Comparison of ENCODE assay signal across 9 mouse cellular contexts in the genomic region with DNA sequence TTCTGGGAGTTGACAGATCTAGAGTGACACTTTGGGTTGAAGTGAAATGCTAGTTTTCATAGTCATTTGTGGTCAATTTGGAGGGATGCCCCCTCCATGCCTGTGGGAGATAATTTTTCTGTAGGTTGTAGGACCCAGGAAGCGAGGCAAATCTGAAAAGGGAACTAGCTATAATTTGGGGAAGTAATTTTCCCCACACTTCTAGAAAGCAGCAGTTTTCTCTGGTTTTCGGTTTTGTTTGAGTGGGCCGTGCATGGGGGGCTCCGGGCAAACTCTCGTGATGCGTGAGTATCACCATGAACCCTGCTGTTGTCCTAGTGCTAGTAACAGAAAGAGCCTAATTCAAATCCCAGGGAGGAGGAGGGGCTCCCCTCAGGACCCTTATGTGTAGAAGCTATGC. TPM values are rescaled to one million over a fixed set of nuclear protein-coding genes. Genes with fewer than 3 reads are reported as not detected.
DNase-seq lines count a peak whose midpoint lies in the region; ATAC-seq and TF ChIP-seq lines count a peak whose summit lies in the region.
"Had no signal": no experiment of that assay in that cellular context is flagged by ENCODE, and none has a peak within 500 bp of the region (broad histone marks: within the 10 kb centered on the region; RNA-seq: fewer than 3 reads in every experiment).

No protein-coding gene starts in this region.

- 0 out of 2 replicates have a peak overlapping the region, but pooled peaks have one; percentile 12 for H3K27ac ChIP-seq in cerebellum, adult 2 months (ENCODE audit: insufficient read depth, low read length)
- H3K27ac ChIP-seq in cortical plate, adult 2 months (ENCODE audit: insufficient read depth, low read length), result peak overlapping the region; percentile 63
- peak overlapping the region; percentile 23; the same call in 1 of the 2 replicates for H3K27ac ChIP-seq in intestine, embryonic 15.5 days
- peak overlapping the region; percentile 81 for H3K27ac ChIP-seq in midbrain, embryonic 13.5 days
- H3K27ac ChIP-seq: kidney, postnatal 0 days had no signal

- H3K9ac ChIP-seq in intestine, embryonic 15.5 days, result no peak overlapping the region
- peak overlapping the region; percentile 48; the same call in 1 of the 2 replicates for H3K9ac ChIP-seq in midbrain, embryonic 13.5 days (replicated peaks)

- no peak for TF ChIP-seq CTCF in cerebellum, adult 2 months (IDR thresholded peaks at IDR 0.05; ENCODE audit: borderline replicate concordance, insufficient read depth, low read depth, low read length)
- no peak for TF ChIP-seq CTCF in cortical plate, adult 2 months (IDR thresholded peaks at IDR 0.05; ENCODE audit: extremely low read depth, insufficient read depth, low read length)

- no peak for TF ChIP-seq POLR2A in cerebellum, adult 2 months (IDR thresholded peaks at IDR 0.05; ENCODE audit: borderline replicate concordance, insufficient read depth, low read length)
- TF ChIP-seq POLR2A in cortical plate, adult 2 months (IDR thresholded peaks at IDR 0.05; ENCODE audit: extremely low read depth, insufficient read depth, low read length), result no peak

- peaks cover 73% of the 10 kb centered on the region for H3K4me1 ChIP-seq in cerebellum, adult 2 months (ENCODE audit: control insufficient read depth, insufficient read depth, low read length)
- peaks cover 42% of the 10 kb centered on the region for H3K4me1 ChIP-seq in cortical plate, adult 2 months (ENCODE audit: control insufficient read depth, insufficient read depth, low read length)
- peaks cover 52% of the 10 kb centered on the region for H3K4me1 ChIP-seq in intestine, embryonic 15.5 days (replicated peaks)
- peaks cover 90% of the 10 kb centered on the region for H3K4me1 ChIP-seq in midbrain, embryonic 13.5 days (replicated peaks)

- no peak for ATAC-seq in intestine, embryonic 15.5 days
- ATAC-seq in midbrain, embryonic 13.5 days, result no peak

- no peaks in the 10 kb centered on the region for H3K27me3 ChIP-seq in cerebellum, adult 2 months (ENCODE audit: control insufficient read depth, insufficient read depth, low read length)
- H3K27me3 ChIP-seq in intestine, embryonic 15.5 days (replicated peaks), result no peaks in the 10 kb centered on the region
- H3K27me3 ChIP-seq in midbrain, embryonic 13.5 days, result no peaks in the 10 kb centered on the region

- no peak for DNase-seq in cerebellum, adult 2 months
- DNase-seq in cerebellum, adult 9-11 months, result no peak
- DNase-seq in layer of hippocampus, adult 8-10 months (ENCODE audit: low spot score in 2 of 2), result no peak
- no peak for DNase-seq in adrenal gland, adult 8-10 months
- no peak for DNase-seq in urinary bladder, postnatal 25 days (ENCODE audit: low spot score)

- H3K4me2 ChIP-seq in intestine, embryonic 15.5 days (replicated peaks), result no peak overlapping the region
- H3K4me2 ChIP-seq in midbrain, embryonic 13.5 days (replicated peaks), result peak overlapping the region; percentile 57

- no peak overlapping the region for H3K4me3 ChIP-seq in cerebellum, adult 2 months (replicated peaks; ENCODE audit: insufficient read depth, low read depth, low read length)
- no peak overlapping the region for H3K4me3 ChIP-seq in cortical plate, adult 2 months (ENCODE audit: insufficient read depth, low read length)
- H3K4me3 ChIP-seq in intestine, embryonic 15.5 days (replicated peaks), result no peak overlapping the region
- H3K4me3 ChIP-seq in midbrain, embryonic 13.5 days (replicated peaks), result no peak overlapping the region

- no peaks in the 10 kb centered on the region for H3K9me3 ChIP-seq in intestine, embryonic 15.5 days
- no peaks in the 10 kb centered on the region for H3K9me3 ChIP-seq in midbrain, embryonic 13.5 days

- 63% methylated on average over 6 of the region's 6 CpGs for WGBS in cerebellum, adult 2 months
- WGBS in intestine, embryonic 15.5 days, result 82% methylated on average over 6 of the region's 6 CpGs
- WGBS in midbrain, embryonic 13.5 days, result 53% methylated on average over 6 of the region's 6 CpGs

- H3K36me3 ChIP-seq in intestine, embryonic 15.5 days, result no peaks in the 10 kb centered on the region
- H3K36me3 ChIP-seq in midbrain, embryonic 13.5 days, result no peaks in the 10 kb centered on the region

RNA-seq across cellular contexts. Expression of a gene that starts 6.8 kb away (rescaled TPM):
- 2,061 and 2,091 TPM in 2 replicates for polyA plus RNA-seq in cerebellum, adult 2 months (2012; rRNA removed)
- polyA plus RNA-seq in cortical plate, adult 2 months (2012; rRNA removed), result 1,890 and 1,956 TPM in 2 replicates
- 144 and 147 TPM in 2 replicates for polyA plus RNA-seq in intestine, embryonic 15.5 days (2015; fragmentation: Nextera tagmentation; extraction: Ambion mirVana)
- 126 and 154 TPM in 2 replicates for polyA plus RNA-seq in midbrain, embryonic 13.5 days (2015; fragmentation: Nextera tagmentation; extraction: Ambion mirVana)
- 1,000 to 10,000 TPM; 1,389 to 1,663 (median 1,484) TPM for total RNA-seq in layer of hippocampus, adult 8-10 months (2022)
- total RNA-seq in adrenal gland, adult 8-10 months (2022), result 1,000 to 10,000 TPM; 1,117 to 1,520 (median 1,260) TPM

Comparison
In these comparisons a context has a peak if more than half of its experiments do, and no peak if none do; other contexts are left out.
1. H3K27ac ChIP-seq: peak in every context shown above with its lines; median percentile 81 in midbrain, embryonic 13.5 days; 63 in cortical plate, adult 2 months; 23 in intestine, embryonic 15.5 days; 12 in cerebellum, adult 2 months.
2. RNA of a gene that starts 6.8 kb away (polyA plus RNA-seq): 2,061 to 2,091 TPM in cerebellum, adult 2 months and 1,890 to 1,956 TPM in cortical plate, adult 2 months; 126 to 154 TPM in midbrain, embryonic 13.5 days and 144 to 147 TPM in intestine, embryonic 15.5 days; every median in the first group is over 10 times any median in the second.